Mouse (Mus musculus) gastrocnemius, adult 18-20 months (tissue): Measurements from ENCODE around the gene 1700017N19Rik. TPM values are rescaled to one million over a fixed set of nuclear protein-coding genes. Genes with fewer than 3 reads are reported as not detected.

Source experiments
- DNase-seq: peaks from one replicate; pipeline ENCODE4 v3.0.0; 2021; ENCODE audit warnings: low spot score
- total RNA-seq, 2 experiments: library from RNA; stranded (reverse); gene quantifications; 2 replicates each; pipeline ENCODE4 v1.2.3; 2021

The 1700017N19Rik gene
- total RNA-seq, 2 experiments from 2014 or later, result not detected

DNA sequence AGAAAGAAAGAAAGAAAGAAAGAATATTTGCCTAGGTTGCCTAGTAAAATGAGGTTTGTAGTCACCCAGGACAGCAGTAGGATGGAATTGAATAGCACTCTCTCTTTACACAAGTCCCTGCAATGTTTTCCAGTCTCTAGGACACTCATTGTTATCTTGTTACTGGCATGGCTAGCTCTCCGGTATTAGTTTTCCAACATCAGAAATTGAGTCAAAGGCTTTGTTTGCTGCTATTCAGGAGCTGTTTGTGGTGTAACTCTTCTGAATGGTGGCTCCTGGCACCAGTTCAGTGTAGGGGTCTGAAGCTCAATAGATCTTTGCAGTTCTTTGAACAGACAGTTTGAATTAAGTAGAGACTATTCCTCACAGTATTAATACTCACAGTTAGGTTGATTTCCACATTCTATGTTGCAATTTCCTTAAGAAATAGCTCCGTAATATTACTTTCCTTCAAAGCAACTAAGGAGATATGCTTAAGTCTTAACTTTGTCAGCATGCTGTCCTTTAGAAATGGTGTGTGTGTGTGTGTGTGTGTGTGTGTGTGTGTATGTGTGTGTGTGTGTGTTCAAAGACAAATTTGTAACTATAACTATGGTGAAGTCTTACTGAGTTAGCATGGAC, 71.8 kb downstream of the 1700017N19Rik start:
- DNase-seq, result no peak

Other genes with a start within 250 kb of the 1700017N19Rik start
- not detected for gene Gm4302, start 249.6 kb upstream of the 1700017N19Rik start, total RNA-seq
- not detected for gene Gm4303, start 244.5 kb upstream of the 1700017N19Rik start, total RNA-seq
- gene Gm4305, start 239.4 kb upstream of the 1700017N19Rik start, total RNA-seq, result not detected
- gene Gm4307, start 229.1 kb upstream of the 1700017N19Rik start, total RNA-seq, result not detected
- gene Gm4312, start 207.9 kb upstream of the 1700017N19Rik start, total RNA-seq, result not detected
- 10 to 100 TPM in 1 of 2 experiments, 1 to 10 TPM in 1; 9.0 to 11.3 TPM for gene Tmtc3, start 103.1 kb upstream of the 1700017N19Rik start, total RNA-seq
- 1 to 10 TPM; 3.2 to 4.1 TPM for gene Cep290, start 102.9 kb upstream of the 1700017N19Rik start, total RNA-seq
- gene 4930430F08Rik, start 61 bp upstream of the 1700017N19Rik start, total RNA-seq, result 10 to 100 TPM in 1 of 2 experiments, 1 to 10 TPM in 1; 9.9 to 10.6 TPM